Mouse (Mus musculus): Measurements from ENCODE around the gene Pde4b. TPM values are rescaled to one million over a fixed set of nuclear protein-coding genes. Genes with fewer than 3 reads are reported as not detected.

Gene Pde4b
- polyA plus RNA-seq, 1 experiment = 11.5 TPM

GRCm38 (mm10) chr4:102630261-102630660 lies 542.9 kb downstream of the Pde4b start:
- no peaks in the 10 kb centered on the region for H3K4me1 ChIP-seq (ENCODE audit: control insufficient read depth, insufficient read depth, low read length)
- 58% methylated on average over 6 of the region's 6 CpGs for WGBS
- H3K27me3 ChIP-seq (replicated peaks; ENCODE audit: control insufficient read depth, insufficient read depth, low read length) = no peaks in the 10 kb centered on the region
- H3K36me3 ChIP-seq (ENCODE audit: control insufficient read depth, insufficient read depth, low read length) = no peaks in the 10 kb centered on the region
- H3K4me3 ChIP-seq (ENCODE audit: insufficient read depth, low read depth, low read length) = no peak overlapping the region
- no peak overlapping the region for H3K27ac ChIP-seq (ENCODE audit: insufficient read depth, low read depth, low read length)
- DNase-seq = peak; percentile 33
- TF ChIP-seq CTCF (conservative IDR thresholded peaks at IDR 0.05; ENCODE audit: insufficient read depth, insufficient read length, low read depth, low read length) (no peak), POLR2A (IDR thresholded peaks at IDR 0.05; ENCODE audit: low read depth, low read length) (no peak)

- Histone ChIP-seq H3K4me1 (ENCODE audit: control insufficient read depth, insufficient read depth, low read length) (no peaks in the 10 kb centered on the region), H3K27ac (ENCODE audit: insufficient read depth, low read depth, low read length) (no peak overlapping the region), H3K27me3 (replicated peaks; ENCODE audit: control insufficient read depth, insufficient read depth, low read length) (no peaks in the 10 kb centered on the region), H3K36me3 (ENCODE audit: control insufficient read depth, insufficient read depth, low read length) (no peaks in the 10 kb centered on the region), H3K4me3 (ENCODE audit: insufficient read depth, low read depth, low read length) (no peak overlapping the region)
- WGBS = 63% methylated on average over 3 of the region's 3 CpGs
- no peak for DNase-seq
- no peak for TF ChIP-seq CTCF (conservative IDR thresholded peaks at IDR 0.05; ENCODE audit: insufficient read depth, insufficient read length, low read depth, low read length)
- TF ChIP-seq POLR2A (IDR thresholded peaks at IDR 0.05; ENCODE audit: low read depth, low read length) = no peak
Observed at GRCm38 (mm10) chr4:102631624-102632023, 544.3 kb downstream of the Pde4b start.

GRCm38 (mm10) chr4:102633241-102633640 lies 545.9 kb downstream of the Pde4b start:
- 91% methylated on average over 5 of the region's 5 CpGs for WGBS
- no peak for DNase-seq
- H3K27ac ChIP-seq (ENCODE audit: insufficient read depth, low read depth, low read length) = no peak overlapping the region
- H3K4me1 ChIP-seq (ENCODE audit: control insufficient read depth, insufficient read depth, low read length) = no peaks in the 10 kb centered on the region
- no peaks in the 10 kb centered on the region for H3K27me3 ChIP-seq (replicated peaks; ENCODE audit: control insufficient read depth, insufficient read depth, low read length)
- H3K4me3 ChIP-seq (ENCODE audit: insufficient read depth, low read depth, low read length) = no peak overlapping the region
- no peaks in the 10 kb centered on the region for H3K36me3 ChIP-seq (ENCODE audit: control insufficient read depth, insufficient read depth, low read length)
- TF ChIP-seq POLR2A (IDR thresholded peaks at IDR 0.05; ENCODE audit: low read depth, low read length) = no peak
- TF ChIP-seq CTCF (conservative IDR thresholded peaks at IDR 0.05; ENCODE audit: insufficient read depth, insufficient read length, low read depth, low read length) = no peak

GRCm38 (mm10) chr4:102635258-102635657 lies 547.9 kb downstream of the Pde4b start:
- Histone ChIP-seq H3K4me3 (ENCODE audit: insufficient read depth, low read depth, low read length) (no peak overlapping the region), H3K27ac (ENCODE audit: insufficient read depth, low read depth, low read length) (no peak overlapping the region), H3K27me3 (replicated peaks; ENCODE audit: control insufficient read depth, insufficient read depth, low read length) (no peaks in the 10 kb centered on the region), H3K4me1 (ENCODE audit: control insufficient read depth, insufficient read depth, low read length) (no peaks in the 10 kb centered on the region), H3K36me3 (ENCODE audit: control insufficient read depth, insufficient read depth, low read length) (no peaks in the 10 kb centered on the region)
- TF ChIP-seq POLR2A (IDR thresholded peaks at IDR 0.05; ENCODE audit: low read depth, low read length) = no peak
- TF ChIP-seq CTCF (conservative IDR thresholded peaks at IDR 0.05; ENCODE audit: insufficient read depth, insufficient read length, low read depth, low read length) = no peak
- WGBS = 34% methylated on average over 9 of the region's 9 CpGs
- peak; percentile 11 for DNase-seq

GRCm38 (mm10) chr4:102635944-102636343 lies 548.6 kb downstream of the Pde4b start:
- Histone ChIP-seq H3K27me3 (replicated peaks; ENCODE audit: control insufficient read depth, insufficient read depth, low read length) (no peaks in the 10 kb centered on the region), H3K36me3 (ENCODE audit: control insufficient read depth, insufficient read depth, low read length) (no peaks in the 10 kb centered on the region), H3K4me1 (ENCODE audit: control insufficient read depth, insufficient read depth, low read length) (no peaks in the 10 kb centered on the region), H3K4me3 (ENCODE audit: insufficient read depth, low read depth, low read length) (no peak overlapping the region), H3K27ac (ENCODE audit: insufficient read depth, low read depth, low read length) (no peak overlapping the region)
- DNase-seq = no peak
- WGBS = 60% methylated on average over 8 of the region's 8 CpGs
- TF ChIP-seq CTCF (conservative IDR thresholded peaks at IDR 0.05; ENCODE audit: insufficient read depth, insufficient read length, low read depth, low read length) (no peak), POLR2A (IDR thresholded peaks at IDR 0.05; ENCODE audit: low read depth, low read length) (no peak)

GRCm38 (mm10) chr4:102637348-102637910 lies 550.1 kb downstream of the Pde4b start:
- Histone ChIP-seq H3K27ac (ENCODE audit: insufficient read depth, low read depth, low read length) (no peak overlapping the region), H3K4me3 (ENCODE audit: insufficient read depth, low read depth, low read length) (no peak overlapping the region), H3K36me3 (ENCODE audit: control insufficient read depth, insufficient read depth, low read length) (no peaks in the 10 kb centered on the region), H3K4me1 (ENCODE audit: control insufficient read depth, insufficient read depth, low read length) (no peaks in the 10 kb centered on the region), H3K27me3 (replicated peaks; ENCODE audit: control insufficient read depth, insufficient read depth, low read length) (no peaks in the 10 kb centered on the region)
- 77% methylated on average over 4 of the region's 4 CpGs for WGBS
- TF ChIP-seq CTCF (conservative IDR thresholded peaks at IDR 0.05; ENCODE audit: insufficient read depth, insufficient read length, low read depth, low read length) = no peak
- no peak for TF ChIP-seq POLR2A (IDR thresholded peaks at IDR 0.05; ENCODE audit: low read depth, low read length)
- DNase-seq = no peak

- Histone ChIP-seq H3K27me3 (replicated peaks; ENCODE audit: control insufficient read depth, insufficient read depth, low read length) (no peaks in the 10 kb centered on the region), H3K4me3 (ENCODE audit: insufficient read depth, low read depth, low read length) (no peak overlapping the region), H3K4me1 (ENCODE audit: control insufficient read depth, insufficient read depth, low read length) (no peaks in the 10 kb centered on the region), H3K27ac (ENCODE audit: insufficient read depth, low read depth, low read length) (no peak overlapping the region), H3K36me3 (ENCODE audit: control insufficient read depth, insufficient read depth, low read length) (no peaks in the 10 kb centered on the region)
- no peak for DNase-seq
- WGBS = 94% methylated on average over 4 of the region's 4 CpGs
- no peak for TF ChIP-seq POLR2A (IDR thresholded peaks at IDR 0.05; ENCODE audit: low read depth, low read length)
- no peak for TF ChIP-seq CTCF (conservative IDR thresholded peaks at IDR 0.05; ENCODE audit: insufficient read depth, insufficient read length, low read depth, low read length)
Observed at GRCm38 (mm10) chr4:102640942-102641341, 553.6 kb downstream of the Pde4b start.

Data from kidney, adult 2 months (tissue).